Mouse (Mus musculus) common myeloid progenitor, adult 5-6 weeks (primary cell): ENCODE measurements around the gene Dnah14. TPM values are rescaled to one million over a fixed set of nuclear protein-coding genes. Genes with fewer than 3 reads are reported as not detected.
A peak's percentile ranks its signal among the peaks of the same experiment; 100 is the strongest.

ENCODE experiments used
- ATAC-seq: replicated peaks from 2 replicates; pipeline ENCODE4 v1.8.0; 2016; ENCODE audit warnings: low read depth, mild to moderate bottlenecking, moderate TSS enrichment, inconsistent platforms; ENCODE audit not compliant: poor library complexity, severe bottlenecking
- total RNA-seq: library from RNA; stranded (forward); fragments of 200-1000, 187-1606 nt; gene quantifications from 2 replicates; pipeline ENCODE4 v1.2.3, GENCODE M21; 2017

Gene Dnah14
- total RNA-seq, 1 experiment from 2014 or later: 4.6 TPM

DNA sequence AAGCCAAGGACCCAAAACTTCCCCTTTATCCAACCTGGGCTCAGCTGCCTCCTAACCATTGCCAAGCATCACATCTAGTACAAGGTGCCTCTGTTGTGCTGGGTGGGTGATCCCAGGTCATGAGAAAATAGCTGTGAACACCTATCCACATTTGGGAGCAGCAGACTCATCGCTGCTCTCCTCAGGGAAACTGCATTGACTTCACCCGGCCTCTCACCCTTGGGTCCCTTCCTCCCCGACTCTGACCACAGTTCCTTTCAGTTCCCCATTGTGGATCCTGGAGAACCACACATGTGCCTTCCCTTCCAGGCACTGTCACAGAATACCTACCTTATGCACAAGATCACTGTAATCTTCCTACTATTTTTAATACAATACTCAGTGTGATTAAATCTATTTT is 269.4 kb downstream of the Dnah14 start:
- ATAC-seq: peak; percentile 47

DNA sequence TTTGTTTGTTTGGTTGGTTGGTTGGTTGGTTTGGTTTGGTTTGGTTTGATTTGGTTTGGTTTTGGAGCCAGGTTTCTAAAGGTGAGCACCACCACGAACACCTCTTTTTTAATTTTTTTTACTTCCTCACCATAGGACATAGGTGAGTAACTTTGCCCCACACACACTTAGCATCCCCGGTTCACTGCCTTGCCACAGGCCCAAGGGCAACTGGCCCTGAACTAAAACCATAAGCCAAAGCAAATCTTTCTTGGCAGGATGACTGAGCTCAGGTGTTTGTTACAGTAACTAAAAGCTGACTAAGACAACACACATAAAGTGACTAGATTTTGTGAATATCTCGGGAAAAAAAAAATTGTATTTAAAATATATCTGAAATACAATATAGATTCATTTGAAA is 271.0 kb downstream of the Dnah14 start:
- no peak for ATAC-seq

DNA sequence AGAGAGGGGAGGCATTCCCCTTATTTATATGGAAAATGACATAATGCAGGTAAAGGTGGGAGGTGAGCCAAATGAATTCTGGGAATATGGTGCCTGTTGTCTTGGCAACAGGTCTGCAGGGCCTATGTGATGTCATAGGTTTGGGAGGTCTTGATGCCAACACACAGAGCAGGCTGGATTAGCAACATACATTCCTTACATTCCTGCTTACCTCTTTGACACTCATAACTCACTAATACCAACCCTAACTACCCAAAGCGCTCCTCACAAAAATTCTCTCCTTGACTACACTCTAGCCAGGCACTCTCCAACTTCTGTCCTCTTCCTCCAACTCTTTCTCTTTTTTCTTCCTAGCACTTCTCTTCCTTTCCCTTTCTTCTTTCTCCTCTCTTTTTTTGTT is 271.9 kb downstream of the Dnah14 start:
- no peak for ATAC-seq

GRCm38 (mm10) chr1:181850441-181850840 is 274.1 kb downstream of the Dnah14 start:
- ATAC-seq: no peak

- ATAC-seq: no peak
Measured at GRCm38 (mm10) chr1:181851521-181852310, 275.4 kb downstream of the Dnah14 start.

DNA sequence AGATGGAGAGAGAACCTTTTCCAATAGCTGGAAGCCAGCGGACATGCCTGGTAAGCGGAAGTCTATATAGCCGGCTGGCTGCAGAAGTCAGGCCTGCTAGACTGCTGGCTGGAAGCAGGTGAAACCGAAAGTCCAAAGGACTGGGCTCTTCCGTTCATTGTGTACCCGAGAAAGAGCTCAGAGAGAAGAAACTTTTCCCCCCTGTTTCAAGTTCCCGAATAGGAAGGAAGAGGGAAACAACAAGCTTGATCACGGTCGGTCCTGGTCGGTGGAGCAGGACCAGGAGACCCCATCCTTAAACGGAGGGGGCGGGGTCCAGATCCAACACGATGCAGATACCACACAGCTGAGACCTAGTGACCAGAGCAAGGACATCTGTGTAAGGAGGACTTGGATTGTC is 276.1 kb downstream of the Dnah14 start:
- ATAC-seq: peak; percentile 70

DNA sequence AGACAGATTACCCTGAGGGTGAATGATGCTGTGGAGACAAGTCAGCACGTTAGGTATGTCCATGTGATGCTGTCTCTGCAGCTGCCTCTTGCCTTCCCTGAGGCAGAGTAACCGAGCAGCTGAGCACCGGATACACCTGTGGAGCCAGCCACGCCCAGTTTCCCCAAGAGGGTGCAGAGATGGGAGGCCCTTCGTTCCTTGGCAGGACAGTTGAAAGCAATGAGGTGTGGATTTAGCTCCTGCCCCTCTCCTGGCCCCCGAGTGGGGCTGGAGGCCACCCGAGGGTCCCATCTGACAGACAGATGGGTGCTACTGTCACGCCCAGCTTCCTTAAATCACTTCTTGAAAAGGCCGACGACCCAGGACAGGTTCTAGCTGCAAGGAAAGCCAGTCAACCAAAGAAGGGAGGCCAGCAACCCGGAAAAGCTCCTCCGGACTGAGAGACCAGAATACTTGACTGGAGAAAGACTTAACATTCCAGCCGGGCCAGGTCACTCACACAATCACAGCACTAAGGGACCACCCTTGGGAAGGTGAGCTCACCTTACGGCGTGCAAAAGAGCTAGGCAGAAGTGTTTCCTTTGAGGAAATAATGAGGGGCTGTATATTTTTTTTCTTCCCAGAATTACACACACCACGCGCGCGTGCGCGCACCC is 276.9 kb downstream of the Dnah14 start:
- peak; percentile 83 for ATAC-seq

DNA sequence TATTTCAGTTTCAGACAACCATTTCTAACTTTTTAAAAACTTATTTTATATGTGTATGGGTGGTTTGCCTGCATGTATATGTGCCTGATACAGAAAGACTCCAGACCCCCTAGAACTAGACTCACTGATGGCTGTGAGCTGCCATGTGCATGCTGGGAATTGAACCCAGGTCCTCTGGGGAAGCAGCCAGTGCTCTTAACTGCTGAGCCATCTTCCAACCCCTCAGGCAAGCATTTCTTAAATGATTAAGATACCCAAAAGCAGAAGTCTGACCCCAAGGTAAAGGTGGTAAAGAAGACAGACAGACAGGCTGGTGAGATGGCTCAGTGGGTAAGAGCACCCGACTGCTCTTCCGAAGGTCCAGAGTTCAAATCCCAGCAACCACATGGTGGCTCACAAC is 278.5 kb downstream of the Dnah14 start:
- no peak for ATAC-seq

DNA sequence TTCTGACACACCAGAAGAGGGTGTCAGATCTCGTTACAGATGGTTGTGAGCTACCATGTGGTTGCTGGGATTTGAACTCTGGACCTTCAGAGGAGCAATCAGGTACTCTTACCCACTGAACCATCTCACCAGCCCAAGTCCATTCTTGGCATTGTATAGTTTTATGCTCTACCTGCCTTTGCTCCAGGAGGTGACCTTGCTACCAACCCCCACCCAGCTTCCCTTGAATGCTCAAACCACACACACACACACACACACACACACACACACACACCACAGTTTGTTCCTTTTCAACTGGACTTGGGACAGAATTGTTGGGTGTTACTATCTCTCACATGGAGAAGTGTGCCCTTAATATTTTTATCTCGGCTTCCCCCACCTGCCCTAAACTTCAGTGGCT is 280.0 kb downstream of the Dnah14 start:
- ATAC-seq: no peak

DNA sequence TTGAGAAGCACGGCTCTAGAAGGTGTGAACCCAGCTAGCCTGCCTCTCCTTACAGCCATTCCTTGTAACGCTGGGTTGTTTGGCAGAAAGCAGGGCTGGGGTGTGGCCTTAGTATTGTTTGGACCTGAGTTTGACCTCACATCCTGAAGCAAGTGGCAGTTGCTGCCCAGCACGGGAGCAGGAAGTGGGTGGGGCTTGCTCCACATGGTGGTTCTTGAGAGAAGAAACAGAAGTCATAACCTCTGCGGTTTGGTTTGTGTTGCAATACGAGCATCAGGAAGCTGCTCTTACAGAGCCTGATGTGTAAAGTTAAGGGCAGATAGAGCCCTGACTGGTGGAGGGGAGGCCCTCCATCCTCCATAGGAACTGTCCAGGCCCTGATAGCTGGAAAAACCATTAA is 284.3 kb downstream of the Dnah14 start:
- ATAC-seq: peak; percentile 98

- ATAC-seq: no peak
Measured at GRCm38 (mm10) chr1:181861181-181861902, 285.0 kb downstream of the Dnah14 start.

DNA sequence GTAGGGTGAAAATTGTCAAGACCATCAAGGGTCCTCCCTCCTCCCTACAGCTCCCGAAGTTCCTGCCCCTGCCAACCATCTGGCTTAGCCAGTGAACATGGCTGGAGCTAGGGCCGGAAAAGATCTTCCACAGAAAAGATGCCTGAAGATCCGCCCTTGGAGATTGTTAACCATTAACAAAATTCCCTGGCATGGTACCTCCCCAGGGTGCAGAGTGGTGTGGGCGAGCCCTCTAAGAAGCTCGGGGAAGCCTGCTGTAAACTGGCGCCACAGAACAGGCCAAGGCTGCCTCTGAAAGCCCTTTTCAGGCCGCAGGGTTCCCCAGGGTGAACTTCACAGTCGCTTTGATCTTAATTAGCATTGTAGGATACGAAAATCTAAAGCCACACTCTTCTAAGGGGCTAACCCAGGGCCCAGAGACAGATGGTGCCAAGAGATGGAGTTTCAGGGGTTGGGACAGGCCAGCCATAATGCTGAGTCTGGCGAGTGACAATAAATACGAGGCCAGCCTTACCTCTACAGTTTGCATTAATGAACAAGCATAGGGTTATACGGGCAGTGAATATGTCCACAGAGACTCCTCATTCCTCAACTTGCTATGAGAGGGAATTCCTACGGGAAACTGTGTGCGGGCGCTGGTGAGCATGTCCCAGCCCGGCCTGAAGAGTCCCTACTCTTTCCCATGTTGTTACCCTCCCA is 286.5 kb downstream of the Dnah14 start:
- ATAC-seq: no peak

DNA sequence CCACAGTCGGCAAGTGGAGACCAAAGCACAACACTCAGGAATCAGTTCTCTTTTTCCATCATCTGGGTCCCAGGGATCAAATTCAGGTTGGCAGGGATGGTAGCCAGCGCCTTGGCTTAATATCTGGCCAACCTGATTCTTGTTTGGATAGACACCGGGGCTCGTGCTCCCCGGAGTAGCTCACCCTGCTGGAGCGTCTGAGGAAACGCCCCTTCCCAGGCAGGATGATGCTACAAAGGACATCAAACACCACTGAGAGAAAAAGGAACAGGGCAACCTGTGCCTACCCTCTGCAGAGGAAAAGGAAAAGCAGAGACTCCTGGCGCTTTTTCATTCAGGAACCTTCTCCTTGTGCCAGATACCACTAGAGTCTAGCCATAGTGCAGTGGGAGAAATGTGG is 287.1 kb downstream of the Dnah14 start:
- no peak for ATAC-seq

Other genes starting within 250 kb of the Dnah14 start
- 0.09 TPM in 1 of 2 replicates, not detected in the other for gene Cnih3, start 223.9 kb upstream of the Dnah14 start, total RNA-seq
- gene Ccdc121, start 65.1 kb upstream of the Dnah14 start, total RNA-seq: not detected in 2 replicates